Mouse (Mus musculus): Measurements from ENCODE around the gene Dkkl1. TPM values are rescaled to one million over a fixed set of nuclear protein-coding genes. Genes with fewer than 3 reads are reported as not detected.

The Dkkl1 gene
- polyA plus RNA-seq, 1 experiment: 0.13 TPM

DNA sequence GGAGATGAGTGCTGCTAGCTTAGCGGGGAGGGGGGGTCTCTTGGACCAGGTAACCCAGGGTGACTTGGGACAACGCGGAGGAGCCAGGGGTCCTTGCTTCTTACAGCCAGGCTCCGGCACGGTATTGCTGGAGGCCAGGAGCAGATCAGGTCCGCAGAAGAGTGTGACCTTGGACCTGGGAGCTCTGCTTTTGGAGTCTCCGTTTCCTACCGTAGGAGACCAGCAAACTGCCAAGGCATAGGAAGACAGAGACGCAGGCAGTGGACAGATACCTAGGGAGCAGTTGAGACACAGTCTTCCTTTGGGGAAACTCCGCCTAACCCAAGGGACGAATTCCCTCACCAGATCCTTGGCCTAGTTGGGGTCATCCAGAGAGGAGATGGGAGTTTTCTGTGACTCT, 46.2 kb downstream of the Dkkl1 start:
- TF ChIP-seq GATA1 (IDR thresholded peaks at IDR 0.05; ENCODE audit: low read length): no peak

DNA sequence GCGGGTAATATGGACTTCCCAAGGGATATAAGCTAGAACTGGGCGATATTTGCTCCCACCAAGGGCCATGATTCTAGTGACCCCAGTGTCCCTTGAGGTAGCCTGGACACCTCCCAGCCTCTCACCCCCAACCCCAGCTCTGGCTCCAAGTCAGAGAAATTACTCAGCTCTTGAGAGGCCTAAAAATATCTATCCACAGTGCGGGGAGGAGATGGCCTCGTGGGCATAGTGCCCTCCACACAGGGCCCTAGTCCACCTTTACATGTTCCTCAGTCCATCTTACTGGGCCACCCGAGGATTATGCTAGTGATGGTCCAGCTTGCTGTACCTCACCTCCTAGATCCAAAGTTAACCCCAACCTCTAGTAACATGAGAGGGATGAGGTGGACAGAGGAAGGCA, 47.1 kb downstream of the Dkkl1 start:
- no peak for TF ChIP-seq GATA1 (IDR thresholded peaks at IDR 0.05; ENCODE audit: low read length)

DNA sequence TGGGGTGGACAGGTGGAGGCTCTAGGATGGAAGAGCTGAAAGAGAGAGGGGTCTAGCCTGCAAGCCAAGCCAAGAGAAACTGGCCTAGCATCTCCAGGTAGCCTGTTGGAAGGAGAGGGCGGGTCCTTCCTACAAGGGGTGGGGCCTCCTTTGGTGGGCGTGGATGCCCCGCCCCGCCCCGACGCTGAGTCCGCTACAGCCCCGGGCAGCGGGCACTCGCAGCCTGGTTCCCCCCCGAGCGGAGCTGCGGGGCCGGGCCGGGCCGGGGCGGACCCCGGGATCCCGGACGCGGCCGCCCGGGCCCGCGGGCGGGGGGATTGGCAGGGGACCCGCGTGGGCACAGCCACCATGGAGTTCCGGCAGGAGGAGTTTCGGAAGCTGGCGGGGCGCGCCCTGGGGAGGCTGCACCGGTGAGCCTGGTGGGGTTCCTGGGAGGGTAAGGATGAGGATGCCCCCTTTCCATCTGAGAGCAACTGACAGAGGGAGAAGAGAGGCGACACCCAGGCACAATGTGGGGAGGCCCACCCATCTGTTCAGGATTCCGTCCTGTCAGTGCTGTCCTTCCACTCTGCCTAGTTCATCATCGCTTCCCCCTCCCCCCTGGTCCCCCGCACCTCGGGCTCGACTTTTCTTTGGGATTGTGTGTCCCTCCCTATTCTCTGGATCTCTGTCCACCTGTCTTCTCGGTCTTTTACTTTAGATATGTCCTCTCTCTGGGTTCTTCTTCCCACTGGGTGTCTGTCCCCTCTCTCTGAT, 48.0 kb downstream of the Dkkl1 start, which contains the start of gene Slc17a7:
Slc17a7 (plus strand) TSS at position 215 of the 756 bp plus-strand sequence.
- no peak for TF ChIP-seq GATA1 (IDR thresholded peaks at IDR 0.05; ENCODE audit: low read length)

DNA sequence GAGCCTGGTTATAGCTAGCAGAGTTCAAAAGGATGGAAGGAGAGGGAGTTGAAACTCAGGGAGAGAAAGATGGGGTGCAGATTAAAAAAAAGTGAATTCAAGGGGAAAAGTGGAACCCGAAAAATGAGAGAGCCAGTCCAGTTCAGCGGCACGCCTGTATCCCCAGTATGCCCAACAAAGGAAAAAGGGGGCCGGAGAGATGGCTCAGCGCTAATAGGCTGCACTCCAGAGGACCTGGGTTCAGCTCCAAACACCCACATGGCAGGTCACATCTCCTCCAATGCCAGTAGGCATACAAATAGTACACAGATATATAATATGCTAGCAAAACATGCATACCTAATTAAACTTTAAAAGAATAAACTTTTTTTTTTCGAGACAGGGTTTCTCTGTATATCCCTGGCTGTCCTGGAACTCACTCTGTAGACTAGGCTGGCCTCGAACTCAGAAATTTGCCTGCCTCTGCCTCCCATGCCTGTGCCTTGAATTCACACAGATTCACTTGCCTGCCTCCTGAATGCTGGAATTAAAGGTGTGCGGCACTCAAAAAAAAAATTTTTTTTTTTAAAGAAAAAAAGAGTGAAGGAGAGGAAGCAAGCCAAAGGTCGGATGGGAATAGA, 48.8 kb downstream of the Dkkl1 start:
- no peak for TF ChIP-seq GATA1 (IDR thresholded peaks at IDR 0.05; ENCODE audit: low read length)

DNA sequence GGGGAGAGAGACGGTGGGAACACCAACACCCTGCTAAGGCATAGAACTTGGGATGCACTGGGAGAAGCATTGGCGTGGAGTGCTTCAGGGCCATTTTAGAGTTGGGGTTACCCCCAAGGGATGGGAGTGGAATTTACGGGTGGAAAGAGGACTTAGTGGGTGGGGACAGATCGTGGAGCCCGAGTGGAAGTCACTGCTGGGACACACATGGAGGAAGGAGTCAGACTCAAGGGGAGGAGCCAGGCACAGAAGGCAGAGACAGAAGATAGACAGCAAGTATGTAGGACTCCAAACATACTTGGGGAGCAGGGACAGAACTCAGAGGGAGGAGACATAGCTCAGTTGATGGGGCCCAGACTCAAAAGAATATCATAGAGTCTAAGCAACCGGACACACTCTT, 49.4 kb downstream of the Dkkl1 start:
- TF ChIP-seq GATA1 (IDR thresholded peaks at IDR 0.05; ENCODE audit: low read length): no peak

DNA sequence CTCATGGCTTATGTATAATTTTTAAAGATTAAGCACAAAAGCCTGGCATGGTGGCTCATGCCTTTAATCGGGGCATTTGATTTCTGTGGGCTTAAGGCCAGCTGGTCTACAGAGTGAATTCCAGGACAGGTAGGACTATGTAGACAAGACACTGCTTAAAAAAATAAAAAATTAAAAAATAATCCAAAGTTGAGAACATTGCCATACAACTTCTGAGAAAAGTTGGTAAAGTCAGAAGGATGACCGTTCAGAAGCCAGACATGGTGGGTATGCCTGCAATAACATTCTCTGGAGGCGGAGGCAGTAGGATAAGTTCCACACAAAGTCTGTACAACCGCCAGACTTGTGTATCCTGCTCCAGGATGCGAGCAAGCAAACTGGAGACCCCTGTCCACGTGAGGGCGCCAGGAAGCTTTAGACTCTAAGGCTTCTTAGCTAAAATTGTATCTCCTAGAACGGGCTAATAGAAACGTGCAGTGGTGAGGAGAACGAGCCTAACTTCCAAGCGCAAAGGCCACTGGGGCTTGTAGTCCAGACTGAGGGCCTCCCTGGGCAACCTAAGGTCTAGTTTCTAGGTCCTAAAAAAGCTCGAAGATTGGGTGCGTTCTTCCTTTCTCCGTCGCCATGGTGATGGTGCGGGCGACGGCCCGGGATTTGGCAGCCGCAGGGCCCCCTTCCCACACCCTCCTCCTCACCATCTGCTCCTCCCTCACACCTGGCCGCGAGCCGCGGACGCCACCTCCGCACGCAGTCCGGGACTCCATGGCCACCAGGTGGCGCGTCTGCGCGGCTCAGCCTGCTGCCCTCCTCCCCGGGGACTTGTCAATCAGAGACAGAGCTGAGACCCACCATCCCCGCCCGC, 50.1 kb downstream of the Dkkl1 start:
- no peak for TF ChIP-seq GATA1 (IDR thresholded peaks at IDR 0.05; ENCODE audit: low read length)

DNA sequence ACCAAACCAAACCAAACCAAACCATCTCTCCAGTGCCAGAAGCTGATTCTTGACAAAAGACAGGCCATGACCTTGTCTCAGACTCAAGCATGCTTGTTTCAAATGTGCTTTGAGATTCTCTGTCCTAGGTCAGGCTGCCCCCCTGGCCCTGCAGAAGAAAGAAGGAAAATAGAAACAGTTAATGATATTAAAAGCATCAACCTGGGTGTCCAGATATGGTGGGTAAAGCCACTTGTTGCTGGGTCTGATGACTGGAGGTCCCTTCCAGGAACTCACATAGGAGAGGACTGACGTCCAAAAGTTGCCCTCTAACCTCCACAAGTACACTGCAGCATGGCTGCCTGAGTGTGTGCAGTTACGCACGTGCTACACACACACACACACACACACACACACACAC, 51.1 kb downstream of the Dkkl1 start:
- no peak for TF ChIP-seq GATA1 (IDR thresholded peaks at IDR 0.05; ENCODE audit: low read length)

DNA sequence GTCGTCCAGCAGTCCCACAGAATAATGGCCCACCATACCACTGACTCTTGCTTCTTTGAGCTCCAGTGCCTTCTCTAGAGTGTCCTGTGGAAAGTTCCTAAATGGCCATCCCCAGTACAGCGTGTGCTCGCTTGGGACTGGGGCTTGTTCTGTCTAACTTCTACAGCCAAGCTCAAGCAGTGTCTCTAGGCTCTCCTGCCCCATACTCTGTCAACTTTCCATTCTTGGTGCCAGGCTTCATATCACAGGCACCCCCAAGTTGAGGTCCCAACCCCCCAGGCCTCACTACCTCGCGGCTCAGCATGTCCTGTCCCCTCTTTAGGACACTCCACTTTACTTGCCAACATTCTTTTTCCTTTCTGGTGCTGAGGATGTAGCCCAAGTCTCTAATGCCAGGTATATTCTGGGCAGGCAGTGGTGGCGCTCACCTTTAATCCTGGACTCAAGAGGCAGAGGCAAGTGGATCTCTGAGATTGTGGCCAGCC, 51.6 kb downstream of the Dkkl1 start:
- no peak for TF ChIP-seq GATA1 (IDR thresholded peaks at IDR 0.05; ENCODE audit: low read length)

DNA sequence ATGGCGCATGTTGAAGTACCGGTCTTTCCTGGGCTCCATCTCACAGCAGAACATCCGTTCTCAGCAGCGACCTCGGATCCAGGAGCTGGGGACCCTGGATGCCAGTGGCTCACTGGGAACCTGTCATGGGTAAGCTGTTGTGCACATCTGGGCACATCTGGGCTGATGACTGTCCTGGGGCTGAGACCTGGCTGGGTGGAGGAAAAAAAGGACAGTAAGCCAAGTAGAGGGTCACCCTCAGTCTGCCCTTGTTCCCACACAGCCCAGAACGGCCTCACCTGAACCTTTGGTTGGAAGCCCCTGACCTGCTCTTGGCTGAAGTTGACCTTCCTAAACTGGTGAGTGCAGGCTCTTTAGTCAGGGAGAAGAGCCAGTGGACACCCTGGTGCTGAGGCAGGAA, 53.0 kb downstream of the Dkkl1 start:
- TF ChIP-seq GATA1 (IDR thresholded peaks at IDR 0.05; ENCODE audit: low read length): no peak

Other genes starting within 250 kb of the Dkkl1 start
- gene Cpt1c, start 237.3 kb downstream of the Dkkl1 start, polyA plus RNA-seq (2012): 1.2 and 1.9 TPM in 2 replicates
- 142 and 234 TPM in 2 replicates for gene Prmt1, start 225.6 kb downstream of the Dkkl1 start, polyA plus RNA-seq (2012)
- 110 and 153 TPM in 2 replicates for gene Irf3, start 214.5 kb downstream of the Dkkl1 start, polyA plus RNA-seq (2012)
- gene Bcl2l12, start 213.4 kb downstream of the Dkkl1 start, polyA plus RNA-seq (2012): 195 and 211 TPM in 2 replicates
- 347 and 406 TPM in 2 replicates for gene Scaf1, start 195.8 kb downstream of the Dkkl1 start, polyA plus RNA-seq (2012)
- gene Rras, start 194.2 kb downstream of the Dkkl1 start, polyA plus RNA-seq (2012): 7.8 and 9.1 TPM in 2 replicates
- gene Prr12, start 159.3 kb downstream of the Dkkl1 start, polyA plus RNA-seq (2012): 123 and 149 TPM in 2 replicates
- gene Nosip, start 149.7 kb downstream of the Dkkl1 start, polyA plus RNA-seq (2012): 160 and 205 TPM in 2 replicates
- gene Prrg2, start 149.5 kb downstream of the Dkkl1 start, polyA plus RNA-seq (2012): 28.0 and 34.7 TPM in 2 replicates
- gene Rcn3, start 119.9 kb downstream of the Dkkl1 start, polyA plus RNA-seq (2012): 1.2 and 1.8 TPM in 2 replicates
- gene Fcgrt, start 108.3 kb downstream of the Dkkl1 start, polyA plus RNA-seq (2012): 0.04 TPM in 1 of 2 replicates, not detected in the other
- 236 and 428 TPM in 2 replicates for gene Rps11, start 87.7 kb downstream of the Dkkl1 start, polyA plus RNA-seq (2012)
- 9,046 and 9,149 TPM in 2 replicates for gene Rpl13a, start 83.4 kb downstream of the Dkkl1 start, polyA plus RNA-seq (2012)
- gene Gm45713, start 75.9 kb downstream of the Dkkl1 start, polyA plus RNA-seq (2012): 1.5 and 3.9 TPM in 2 replicates
- gene Flt3l, start 75.7 kb downstream of the Dkkl1 start, polyA plus RNA-seq (2012): 47.6 and 56.0 TPM in 2 replicates
- 93.6 and 96.2 TPM in 2 replicates for gene Pih1d1, start 57.8 kb downstream of the Dkkl1 start, polyA plus RNA-seq (2012)
- 150 and 154 TPM in 2 replicates for gene Aldh16a1, start 57.6 kb downstream of the Dkkl1 start, polyA plus RNA-seq (2012)
- gene Slc17a7, start 48.2 kb downstream of the Dkkl1 start, polyA plus RNA-seq (2012): 0.06 and 0.09 TPM in 2 replicates
- gene Gfy, start 32.6 kb downstream of the Dkkl1 start, polyA plus RNA-seq (2012): not detected in 2 replicates
- gene Pth2, start 31.2 kb downstream of the Dkkl1 start, polyA plus RNA-seq (2012): not detected in 2 replicates
- gene Ccdc155, start 7.3 kb downstream of the Dkkl1 start, polyA plus RNA-seq (2012): not detected in 2 replicates
- gene Tead2, start 3.6 kb upstream of the Dkkl1 start, polyA plus RNA-seq (2012): not detected in 2 replicates
- gene Cd37, start 27.0 kb upstream of the Dkkl1 start, polyA plus RNA-seq (2012): 96.2 and 133 TPM in 2 replicates
- gene Slc6a16, start 28.9 kb upstream of the Dkkl1 start, polyA plus RNA-seq (2012): not detected in 2 replicates
- not detected in 2 replicates for gene Slc6a21, start 65.4 kb upstream of the Dkkl1 start, polyA plus RNA-seq (2012)
- gene Trpm4, start 121.6 kb upstream of the Dkkl1 start, polyA plus RNA-seq (2012): 0.13 and 0.19 TPM in 2 replicates
- gene Hrc, start 123.1 kb upstream of the Dkkl1 start, polyA plus RNA-seq (2012): not detected in 2 replicates
- gene Ppfia3, start 154.9 kb upstream of the Dkkl1 start, polyA plus RNA-seq (2012): 5.9 and 6.4 TPM in 2 replicates
- 3.0 and 3.6 TPM in 2 replicates for gene Lin7b, start 158.4 kb upstream of the Dkkl1 start, polyA plus RNA-seq (2012)
- 1,207 and 1,386 TPM in 2 replicates for gene Snrnp70, start 183.6 kb upstream of the Dkkl1 start, polyA plus RNA-seq (2012)
- not detected in 2 replicates for gene Kcna7, start 193.5 kb upstream of the Dkkl1 start, polyA plus RNA-seq (2012)
- gene Ntf5, start 201.5 kb upstream of the Dkkl1 start, polyA plus RNA-seq (2012): 0.03 and 0.04 TPM in 2 replicates
- gene Lhb, start 208.7 kb upstream of the Dkkl1 start, polyA plus RNA-seq (2012): not detected in 2 replicates
- 28.8 TPM in 2 replicates for gene Gys1, start 222.7 kb upstream of the Dkkl1 start, polyA plus RNA-seq (2012)
- 887 and 1,231 TPM in 2 replicates for gene Ruvbl2, start 225.9 kb upstream of the Dkkl1 start, polyA plus RNA-seq (2012)
- 11,844 and 12,759 TPM in 2 replicates for gene Ftl1, start 247.7 kb upstream of the Dkkl1 start, polyA plus RNA-seq (2012)

Data from G1E-ER4 (cell line).